Mouse (Mus musculus): Measurements from ENCODE around the gene Stoml2.

DNA sequence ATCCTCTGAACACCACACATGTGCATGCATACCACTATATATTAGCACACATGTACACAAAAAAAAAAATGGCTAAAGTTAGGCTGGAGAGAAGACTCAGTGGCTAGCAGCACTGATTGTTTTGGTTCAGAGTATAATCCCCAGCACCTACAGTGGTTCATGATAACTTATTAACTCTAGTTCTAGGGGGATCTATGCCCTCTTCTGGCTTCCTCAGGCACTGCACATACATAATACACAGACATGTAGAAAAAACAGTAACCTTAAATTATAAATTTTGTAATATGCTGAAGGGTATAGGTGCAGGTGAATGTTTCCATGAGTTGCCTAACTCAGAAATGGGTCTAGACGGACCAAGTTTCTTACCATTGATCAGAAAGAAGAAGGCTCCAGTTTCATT, 43.2 kb downstream of the Stoml2 start:
- TF ChIP-seq CTCF (IDR thresholded peaks at IDR 0.05) (peak; percentile 43), POLR2A (IDR thresholded peaks at IDR 0.05; ENCODE audit: insufficient read depth, low read depth, low read length) (no peak), EP300 (IDR thresholded peaks at IDR 0.05; ENCODE audit: insufficient read depth, low read depth, low read length) (no peak)
